24 mouse cellular contexts compared by ENCODE assay signal in the genomic region with DNA sequence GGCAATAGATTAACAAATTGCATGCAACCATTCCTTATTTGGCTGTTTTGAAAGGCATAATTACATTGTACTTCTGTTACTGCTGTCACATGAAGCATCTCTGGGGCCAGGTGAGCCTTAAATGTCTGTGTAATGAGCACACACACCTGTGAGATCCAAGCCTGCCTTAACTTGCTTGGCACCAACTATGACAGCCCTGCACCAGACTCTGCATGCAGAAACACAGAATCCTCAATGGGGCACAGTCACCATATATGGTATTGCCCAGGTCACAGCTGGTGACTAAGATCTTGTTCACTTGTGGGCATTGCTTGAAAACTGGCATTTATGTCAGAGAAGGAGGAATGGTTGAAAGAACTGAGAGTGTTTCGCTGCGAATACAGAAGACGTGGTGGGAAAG.
"Had no signal": no experiment of that assay in that cellular context is flagged by ENCODE, and none has a peak within 500 bp of the region (broad histone marks: within the 10 kb centered on the region; RNA-seq: fewer than 3 reads in every experiment).

No protein-coding gene starts in this region.

- H3K4me3 ChIP-seq: layer of hippocampus, adult 2 months; limb, embryonic 10.5 days; limb, embryonic 13.5 days; liver, embryonic 12.5 days; liver, embryonic 15.5 days; lung, embryonic 15.5 days; megakaryocyte, embryonic 14.5 days; midbrain, embryonic 10.5 days; midbrain, embryonic 13.5 days; stomach, embryonic 15.5 days had no signal

- H3K4me1 ChIP-seq: lung, embryonic 15.5 days had no signal

- ATAC-seq: intestine, embryonic 16.5 days; liver, embryonic 12.5 days; midbrain, embryonic 13.5 days; midbrain, embryonic 16.5 days had no signal

- H3K27ac ChIP-seq: layer of hippocampus, adult 2 months; limb, embryonic 10.5 days; limb, embryonic 13.5 days; liver, embryonic 12.5 days; liver, embryonic 15.5 days; lung, embryonic 15.5 days; midbrain, embryonic 10.5 days; midbrain, embryonic 13.5 days; stomach, embryonic 15.5 days had no signal

- H3K9ac ChIP-seq: limb, embryonic 13.5 days; liver, embryonic 12.5 days; liver, embryonic 15.5 days; lung, embryonic 15.5 days; midbrain, embryonic 13.5 days; stomach, embryonic 15.5 days had no signal

- DNase-seq: kidney, adult 18-20 months; kidney, adult 9 months; kidney, postnatal 25 days; layer of hippocampus, adult 9-11 months; liver; lung, adult 18-20 months; lung, postnatal 10 days; lung, postnatal 36 days; right cerebral cortex, adult 18-20 months; right cerebral cortex, postnatal 14 days; right cerebral cortex, postnatal 4 days; thymus, postnatal 25 days had no signal

- H3K4me2 ChIP-seq: limb, embryonic 13.5 days; liver, embryonic 12.5 days; liver, embryonic 15.5 days; lung, embryonic 15.5 days; midbrain, embryonic 13.5 days; stomach, embryonic 15.5 days had no signal

- H3K9me3 ChIP-seq: limb, embryonic 10.5 days; limb, embryonic 13.5 days; liver, embryonic 12.5 days; liver, embryonic 15.5 days; lung, embryonic 15.5 days; megakaryocyte, embryonic 14.5 days; midbrain, embryonic 10.5 days; midbrain, embryonic 13.5 days; stomach, embryonic 15.5 days had no signal

- H3K27me3 ChIP-seq: limb, embryonic 13.5 days; liver, embryonic 12.5 days; liver, embryonic 15.5 days; lung, embryonic 15.5 days; midbrain, embryonic 13.5 days; stomach, embryonic 15.5 days had no signal
